Mouse (Mus musculus) hindbrain, embryonic 16.5 days (tissue): ENCODE results near the gene Erh. TPM values are rescaled to one million over a fixed set of nuclear protein-coding genes. Genes with fewer than 3 reads are reported as not detected.

Experiments
- ATAC-seq: fragments of 200-750 bp; cut with Nextera tagmentation; 2 replicates; pipeline ENCODE4 v1.8.0; 2017; ENCODE audit warnings: moderate TSS enrichment, moderate library complexity
- H3K27ac ChIP-seq: fragments of 300-500 bp; sonication (generic); 2 replicates; pipeline ENCODE4 v1.5.1; 2014; ENCODE audit warnings: low read depth, mild to moderate bottlenecking, control low read depth, low read length, moderate library complexity
- H3K27me3 ChIP-seq: fragments of 300-500 bp; sonication (generic); replicated peaks from 2 replicates; pipeline ENCODE4 v1.6.1; 2014; ENCODE audit warnings: low read length; ENCODE audit not compliant: control insufficient read depth, insufficient read depth
- H3K36me3 ChIP-seq: fragments of 300-500 bp; sonication (generic); 2 replicates; pipeline ENCODE4 v1.6.1; 2014; ENCODE audit warnings: mild to moderate bottlenecking, low read length, moderate library complexity, mixed read lengths; ENCODE audit not compliant: control insufficient read depth, insufficient read depth
- H3K4me1 ChIP-seq: fragments of 300-500 bp; sonication (generic); 2 replicates; pipeline ENCODE4 v1.6.1; 2014; ENCODE audit warnings: low read depth, low read length; ENCODE audit not compliant: control insufficient read depth, insufficient read depth
- H3K4me2 ChIP-seq: fragments of 300-500 bp; sonication (generic); 2 replicates; pipeline ENCODE4 v1.6.1; 2014; ENCODE audit warnings: mild to moderate bottlenecking, low read length, control low read depth, moderate library complexity
- H3K4me3 ChIP-seq: fragments of 300-500 bp; sonication (generic); 2 replicates; pipeline ENCODE4 v1.5.1; 2014; ENCODE audit warnings: mild to moderate bottlenecking, low read length, control low read depth, moderate library complexity
- H3K9ac ChIP-seq: fragments of 300-500 bp; sonication (generic); 2 replicates; pipeline ENCODE4 v1.6.1; 2014; ENCODE audit warnings: low read depth, mild to moderate bottlenecking, control low read depth, low read length, moderate library complexity
- H3K9me3 ChIP-seq: fragments of 300-500 bp; sonication (generic); 2 replicates; pipeline ENCODE4 v1.6.1; 2014; ENCODE audit warnings: mild to moderate bottlenecking, low read length, moderate library complexity; ENCODE audit not compliant: control insufficient read depth
- WGBS: fragments of 180-500 bp; shearing (Covaris S2); extraction: QIAGEN DNeasy Blood & Tissue Kit; methylation state at CpG from one replicate; pipeline ENCODE4 v1.1.7; 2014; 5-methylcytosine and 5-hydroxymethylcytosine counted together
- polyA plus RNA-seq: library from polyadenylated mRNA; unstranded; fragments of >200 nt; fragmentation: Nextera tagmentation; extraction: Ambion mirVana; gene quantifications from 2 replicates; pipeline ENCODE4 v1.2.1, GENCODE M21; 2015

The Erh gene
- 251 and 253 TPM in 2 replicates for polyA plus RNA-seq

GRCm38 (mm10) chr12:80643693-80644505, at the start of gene Erh, which contains the start of gene Slc39a9:
Gene Erh, minus strand, starts transcription at chr12:80644341.
Gene Slc39a9, plus strand, starts transcription at chr12:80643883.
- under 1% methylated on average over 47 of the region's 50 CpGs for WGBS
- peaks cover 41% of the 10 kb centered on the region for H3K4me1 ChIP-seq

GRCm38 (mm10) chr12:80693700-80694099, 49.6 kb upstream of the Erh start:
- H3K27ac ChIP-seq, result no peak overlapping the region
- ATAC-seq, result no peak
- H3K9me3 ChIP-seq, result no peaks in the 10 kb centered on the region
- no peaks in the 10 kb centered on the region for H3K36me3 ChIP-seq
- peaks cover 11% of the 10 kb centered on the region for H3K4me1 ChIP-seq
- no peak overlapping the region for H3K4me3 ChIP-seq
- no peak overlapping the region for H3K9ac ChIP-seq
- H3K27me3 ChIP-seq, result peaks cover 21% of the 10 kb centered on the region
- 62% methylated on average over 2 of the region's 2 CpGs for WGBS
- no peak overlapping the region for H3K4me2 ChIP-seq

More at GRCm38 (mm10) chr12:80643693-80644505, at the start of gene Erh, which contains the start of gene Slc39a9:
- Histone ChIP-seq H3K27me3 (no peaks in the 10 kb centered on the region), H3K27ac (peak within 1 kb of the TSS; percentile 87), H3K36me3 (peaks cover 4% of the 10 kb centered on the region), H3K4me3 (peak within 1 kb of the TSS; percentile 69), H3K9me3 (no peaks in the 10 kb centered on the region), H3K4me2 (peak within 1 kb of the TSS; percentile 89), H3K9ac (peak within 1 kb of the TSS; percentile 90)
- peak; percentile 98 for ATAC-seq

DNA sequence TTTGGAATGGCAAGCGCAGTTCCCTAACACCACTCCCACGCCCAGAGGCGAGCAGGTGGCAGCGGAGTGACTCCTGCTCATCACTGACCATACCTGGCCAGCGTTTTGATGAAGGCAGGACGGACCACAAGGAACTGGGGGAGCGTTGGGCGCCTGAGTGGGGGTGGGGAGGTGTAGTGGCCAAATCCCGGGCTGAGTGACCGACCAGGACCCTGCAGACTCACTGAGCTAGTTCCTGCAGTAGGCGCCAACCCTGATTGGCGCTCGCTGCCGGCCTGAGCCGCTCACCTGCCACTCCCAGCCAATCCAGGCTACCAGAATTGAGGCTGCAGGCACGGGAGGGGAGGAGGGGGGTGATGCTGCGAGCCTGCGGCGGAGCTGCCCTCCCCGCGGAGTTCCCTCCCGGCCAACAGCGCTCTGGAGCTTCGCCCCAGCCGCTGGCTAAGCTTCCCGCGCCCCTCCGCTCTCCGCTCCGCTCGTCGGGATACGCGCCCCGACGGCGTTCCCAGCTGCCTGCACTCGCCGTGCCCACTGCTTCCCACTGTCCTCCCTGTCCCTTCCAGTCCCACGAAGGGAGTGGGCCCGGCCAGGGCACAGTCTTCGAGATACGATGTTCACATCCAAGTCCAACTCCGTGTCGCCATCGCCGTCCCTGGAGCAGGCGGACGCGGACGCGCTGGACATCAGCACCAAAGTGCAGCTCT, 48.3 kb upstream of the Erh start, which contains the start of gene Plekhd1:
Gene Plekhd1 (plus strand): TSS at position 323 of the 704 bp plus-strand sequence.
- H3K27me3 ChIP-seq, result peaks cover 21% of the 10 kb centered on the region
- H3K9me3 ChIP-seq, result no peaks in the 10 kb centered on the region
- H3K27ac ChIP-seq, result no peak within 1 kb of the TSS
- peaks cover 11% of the 10 kb centered on the region for H3K4me1 ChIP-seq
- H3K4me3 ChIP-seq, result peak within 1 kb of the TSS; percentile 49
- ATAC-seq, result peak; percentile 74
- H3K9ac ChIP-seq, result peak within 1 kb of the TSS; percentile 54; the same call in 1 of the 2 replicates
- WGBS, result 2% methylated on average over 44 of the region's 52 CpGs
- H3K4me2 ChIP-seq, result peak within 1 kb of the TSS; percentile 61
- no peaks in the 10 kb centered on the region for H3K36me3 ChIP-seq

DNA sequence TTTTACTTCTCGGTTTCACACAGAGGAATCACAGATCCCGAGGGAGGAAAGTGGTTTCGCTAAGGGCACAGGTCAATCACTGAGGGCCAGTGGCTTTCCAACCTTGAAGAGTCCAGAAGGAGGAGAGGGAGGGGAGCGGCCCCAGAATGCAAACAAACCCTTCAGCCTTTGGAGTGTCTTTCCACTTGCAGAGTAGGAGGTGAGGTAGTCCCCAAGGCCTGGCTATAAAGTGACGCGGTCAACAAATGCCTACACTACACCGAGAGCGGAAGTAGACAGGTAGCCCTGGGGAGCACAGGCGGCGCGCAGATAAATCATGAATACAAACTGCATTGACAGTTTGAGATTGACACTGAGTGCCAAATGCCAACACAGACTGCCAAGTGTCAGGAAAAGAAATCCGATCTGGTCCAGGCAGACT, 47.5 kb upstream of the Erh start:
- Histone ChIP-seq H3K36me3 (no peaks in the 10 kb centered on the region), H3K9me3 (no peaks in the 10 kb centered on the region), H3K9ac (no peak overlapping the region), H3K4me3 (peak overlapping the region; percentile 49), H3K27ac (no peak overlapping the region), H3K4me2 (peak overlapping the region; percentile 61), H3K27me3 (peaks cover 21% of the 10 kb centered on the region), H3K4me1 (peaks cover 11% of the 10 kb centered on the region)
- 14% methylated on average over 12 of the region's 12 CpGs for WGBS
- no peak for ATAC-seq

- ATAC-seq, result no peak
- H3K4me1 ChIP-seq, result peaks cover 11% of the 10 kb centered on the region
- no peak overlapping the region for H3K27ac ChIP-seq
- H3K27me3 ChIP-seq, result peaks cover 21% of the 10 kb centered on the region
- no peaks in the 10 kb centered on the region for H3K9me3 ChIP-seq
- H3K4me3 ChIP-seq, result no peak overlapping the region
- 52% methylated on average over 5 of the region's 5 CpGs for WGBS
- no peak overlapping the region for H3K4me2 ChIP-seq
- H3K9ac ChIP-seq, result no peak overlapping the region
- no peaks in the 10 kb centered on the region for H3K36me3 ChIP-seq
Measured at GRCm38 (mm10) chr12:80689696-80690095, 45.6 kb upstream of the Erh start.

GRCm38 (mm10) chr12:80687788-80688211, 43.7 kb upstream of the Erh start:
- H3K4me3 ChIP-seq, result no peak overlapping the region
- 52% methylated on average over 10 of the region's 10 CpGs for WGBS
- peak overlapping the region; percentile 24; the same call in 1 of the 2 replicates for H3K4me2 ChIP-seq
- H3K27ac ChIP-seq, result no peak overlapping the region
- peaks cover 8% of the 10 kb centered on the region for H3K4me1 ChIP-seq
- H3K27me3 ChIP-seq, result peaks cover 6% of the 10 kb centered on the region
- ATAC-seq, result peak; percentile 56; the same call in 1 of the 2 replicates
- H3K9ac ChIP-seq, result no peak overlapping the region
- H3K9me3 ChIP-seq, result no peaks in the 10 kb centered on the region
- H3K36me3 ChIP-seq, result no peaks in the 10 kb centered on the region

DNA sequence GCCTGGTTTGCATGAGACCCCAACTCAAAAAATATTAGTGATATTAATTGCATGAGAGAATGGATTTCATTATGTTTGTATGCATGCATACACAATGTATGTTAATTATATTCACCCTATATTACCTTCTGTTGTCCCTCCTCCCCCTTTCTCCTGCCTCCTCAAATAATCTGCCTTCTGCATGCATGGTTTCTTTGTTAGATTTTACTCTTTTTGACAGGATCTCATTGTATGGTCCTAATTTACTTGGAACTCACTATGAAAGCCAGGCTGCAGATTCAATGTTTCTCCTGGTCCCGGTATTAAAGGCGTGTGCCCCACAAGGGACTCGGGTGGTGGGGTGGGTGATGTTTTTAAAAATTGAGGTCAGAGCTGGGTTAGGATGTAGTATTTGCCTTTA, 40.2 kb upstream of the Erh start:
- no peak for ATAC-seq
- WGBS, result 68% methylated on average over 3 of the region's 3 CpGs
- no peak overlapping the region for H3K9ac ChIP-seq
- no peak overlapping the region for H3K4me2 ChIP-seq
- no peak overlapping the region for H3K4me3 ChIP-seq
- H3K27me3 ChIP-seq, result no peaks in the 10 kb centered on the region
- no peaks in the 10 kb centered on the region for H3K4me1 ChIP-seq
- peaks cover 3% of the 10 kb centered on the region; the same call in 1 of the 2 replicates for H3K36me3 ChIP-seq
- H3K9me3 ChIP-seq, result no peaks in the 10 kb centered on the region
- H3K27ac ChIP-seq, result no peak overlapping the region

DNA sequence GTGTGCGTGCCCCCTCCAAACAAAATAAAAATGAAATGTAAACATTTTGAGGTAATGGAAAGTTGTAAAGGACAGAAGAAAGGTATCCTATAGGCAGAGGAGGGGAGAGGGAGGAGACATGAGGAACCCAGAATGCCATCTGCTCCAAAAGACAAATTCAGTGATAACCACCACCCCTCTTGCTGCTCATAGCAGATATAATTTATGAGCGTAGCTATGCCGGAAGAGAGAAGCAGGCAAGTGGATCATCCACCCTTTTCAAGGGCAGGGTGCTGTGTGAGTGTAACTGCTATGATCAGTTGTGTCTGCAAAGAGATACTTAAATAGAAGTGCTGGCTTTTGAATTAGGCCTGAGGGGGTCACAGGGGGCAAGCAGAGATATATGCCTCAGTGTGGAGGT, 39.4 kb upstream of the Erh start:
- Histone ChIP-seq H3K27me3 (no peaks in the 10 kb centered on the region), H3K27ac (no peak overlapping the region), H3K9ac (no peak overlapping the region), H3K36me3 (peaks cover 4% of the 10 kb centered on the region; the same call in 1 of the 2 replicates), H3K4me2 (no peak overlapping the region), H3K9me3 (no peaks in the 10 kb centered on the region), H3K4me3 (no peak overlapping the region), H3K4me1 (no peaks in the 10 kb centered on the region)
- no peak for ATAC-seq
- 94% methylated on average over 3 of the region's 3 CpGs for WGBS

GRCm38 (mm10) chr12:80681340-80681739, 37.2 kb upstream of the Erh start:
- H3K9ac ChIP-seq, result no peak overlapping the region
- ATAC-seq, result no peak
- no peak overlapping the region for H3K4me2 ChIP-seq
- no peaks in the 10 kb centered on the region for H3K9me3 ChIP-seq
- peaks cover 8% of the 10 kb centered on the region; the same call in 1 of the 2 replicates for H3K36me3 ChIP-seq
- no peak overlapping the region for H3K4me3 ChIP-seq
- H3K4me1 ChIP-seq, result no peaks in the 10 kb centered on the region
- H3K27ac ChIP-seq, result no peak overlapping the region
- H3K27me3 ChIP-seq, result no peaks in the 10 kb centered on the region
- WGBS, result 93% methylated on average over 1 of the region's 1 CpGs
